Mouse (Mus musculus) thymus, postnatal 10 days (tissue): ENCODE measurements around the gene Cct8.
A peak's percentile ranks its signal among the peaks of the same experiment; 100 is the strongest.

Source experiments
- DNase-seq, 2 experiments: peaks; one replicate each; pipeline ENCODE4 v3.0.0; 2021; ENCODE audit warnings: low spot score in 2 of 2

Gene Cct8

GRCm38 (mm10) chr16:87445110-87445509 is 50.6 kb downstream of the Cct8 start:
- DNase-seq = no peak

DNA sequence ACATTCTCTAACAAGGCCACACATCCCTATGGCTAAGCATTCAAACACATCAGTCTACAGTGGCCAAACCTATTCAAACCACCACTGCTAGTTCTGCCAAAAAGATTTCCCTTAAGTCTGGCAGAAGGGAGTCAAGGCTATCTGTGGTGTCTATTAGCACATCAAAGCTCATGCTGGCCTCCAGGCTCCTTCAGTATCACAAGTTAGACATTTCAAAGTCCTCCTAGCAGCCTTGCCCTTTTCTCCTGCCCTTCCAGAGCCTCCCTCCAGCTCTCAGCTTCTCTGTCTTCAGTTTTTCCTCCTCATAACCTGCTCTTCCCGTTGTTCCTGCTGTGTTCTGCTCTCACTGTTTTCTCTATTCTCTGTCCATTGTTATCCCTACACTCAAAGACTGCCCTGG is 51.6 kb downstream of the Cct8 start:
- DNase-seq = no peak

- DNase-seq = no peak
These were observed 52.4 kb downstream of the Cct8 start for GRCm38 (mm10) chr16:87443245-87443644.

DNA sequence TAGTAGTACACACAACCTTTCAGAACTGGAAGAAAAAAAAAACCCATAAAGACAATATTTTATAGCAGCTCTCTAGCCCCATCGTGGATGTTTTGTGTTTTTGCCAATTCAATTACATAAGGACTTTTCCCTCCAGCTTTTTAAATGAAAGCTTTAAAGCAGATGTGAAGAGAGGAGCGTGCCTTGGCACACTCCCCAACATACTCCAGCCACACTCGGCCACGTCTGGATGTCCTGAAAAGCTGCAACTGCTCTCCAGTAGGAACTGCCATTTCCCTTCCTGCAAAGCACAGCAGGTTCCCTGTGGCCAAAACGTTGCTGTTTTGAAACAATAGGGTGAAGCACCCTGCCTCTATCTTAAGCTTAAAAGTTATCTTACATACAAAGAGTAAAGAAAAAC is 53.4 kb downstream of the Cct8 start:
- no peak for DNase-seq

GRCm38 (mm10) chr16:87441089-87441488 is 54.6 kb downstream of the Cct8 start:
- DNase-seq = peak in 1 of 2 experiments; percentile 29

DNA sequence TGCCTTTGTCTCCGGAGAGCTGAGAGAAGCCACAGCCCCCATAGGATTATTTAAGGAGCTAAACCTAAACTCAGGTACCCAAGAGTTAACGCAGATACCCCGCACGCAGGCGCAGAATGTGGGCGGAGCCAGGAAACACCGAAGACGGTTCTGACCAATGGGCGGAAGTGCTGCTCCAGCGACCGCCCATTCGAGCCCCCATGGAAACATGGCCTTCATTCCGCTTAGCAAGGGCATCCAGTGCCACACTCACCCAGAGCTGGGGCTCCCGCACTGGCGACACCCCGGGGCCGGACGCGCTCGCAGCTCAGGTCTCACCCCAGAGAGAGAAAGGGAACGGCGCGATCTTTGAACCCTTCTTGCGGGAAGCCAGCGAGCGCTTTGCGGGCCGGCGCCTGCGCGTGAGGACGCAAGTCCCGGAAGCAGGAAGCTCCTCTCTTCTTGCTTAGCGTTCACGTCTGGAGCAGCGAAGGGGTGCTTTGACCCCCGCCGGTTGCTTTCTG is 55.4 kb downstream of the Cct8 start, which contains the start of gene Rwdd2b:
Rwdd2b (minus strand) TSS at position 390 of the 503 bp plus-strand sequence.
- DNase-seq = peak; percentile 89 to 92

DNA sequence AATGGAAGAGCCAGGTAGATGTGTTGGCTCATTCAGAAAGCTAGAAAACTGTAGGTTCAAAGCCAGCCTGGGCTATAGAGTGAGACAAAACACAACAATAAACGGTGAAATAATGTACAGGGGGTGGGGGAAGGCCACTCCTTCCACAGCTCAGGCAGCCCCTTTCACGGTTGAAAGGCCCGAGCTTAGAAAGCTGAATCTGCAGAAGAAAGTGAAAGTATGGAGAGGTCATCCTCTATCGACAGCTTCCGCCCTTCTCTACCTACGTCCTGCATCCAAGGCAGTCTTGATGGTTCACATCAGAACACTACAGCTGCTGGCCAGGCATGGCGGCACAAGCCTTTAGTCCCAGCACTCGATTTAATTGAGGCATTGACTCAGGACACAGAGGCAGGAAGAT is 57.0 kb downstream of the Cct8 start:
- no peak for DNase-seq

DNA sequence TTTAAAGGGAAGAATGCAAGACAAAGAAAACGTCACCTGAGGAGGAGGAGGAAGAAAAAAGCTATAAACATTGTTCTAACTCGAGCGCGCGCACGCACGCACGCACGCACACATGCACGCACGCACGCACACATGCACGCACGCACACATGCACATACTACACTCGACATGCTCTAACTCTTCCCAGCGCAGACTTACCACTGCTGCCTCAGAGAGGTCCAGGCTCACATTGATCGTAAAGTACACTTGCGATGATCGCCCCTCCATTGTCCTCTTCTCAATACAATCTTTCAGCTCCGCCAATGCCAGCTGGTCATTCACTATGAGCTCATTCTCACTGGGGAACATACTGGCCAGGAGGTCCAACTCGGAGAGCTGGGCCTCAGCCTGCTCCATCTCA is 58.6 kb downstream of the Cct8 start:
- DNase-seq = no peak

DNA sequence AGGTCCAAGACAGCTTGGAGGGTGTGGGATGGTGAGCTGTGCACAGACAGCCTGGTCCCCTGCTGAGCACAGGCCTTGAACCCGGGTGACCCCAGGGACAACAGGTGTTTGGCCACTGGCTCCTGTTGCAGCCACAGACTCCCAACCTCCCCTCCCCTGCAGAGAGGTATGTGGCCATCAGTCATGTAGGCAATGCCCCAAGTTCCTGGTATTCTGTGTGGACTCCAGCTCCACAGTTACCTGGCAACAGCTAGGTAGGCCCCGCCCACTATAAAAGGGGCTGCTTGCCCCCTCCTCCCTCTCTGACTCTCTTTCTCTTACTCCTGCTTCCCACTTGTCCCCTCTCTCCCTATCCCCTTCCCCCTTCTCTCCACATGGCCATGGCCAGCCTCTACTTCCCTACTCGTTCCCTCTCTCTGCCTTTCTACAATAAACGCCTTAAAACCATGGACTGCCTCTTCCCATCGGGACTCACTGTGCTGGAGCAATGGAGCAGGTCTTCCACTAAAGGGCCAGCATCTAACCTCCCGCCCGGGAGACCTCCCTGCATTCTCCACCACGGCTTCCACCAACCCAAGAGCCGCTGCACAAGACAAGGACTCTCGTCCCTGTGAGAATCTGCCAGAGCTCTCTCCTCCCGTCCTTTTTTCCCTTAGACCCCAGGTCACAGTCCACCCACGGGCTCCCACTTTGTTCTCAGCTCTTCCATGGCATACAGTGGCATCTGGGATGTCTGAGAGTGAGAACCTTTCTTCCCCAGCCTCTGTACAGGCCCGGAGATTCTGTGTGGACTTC is 60.1 kb downstream of the Cct8 start:
- DNase-seq = no peak

- no peak for DNase-seq
These were observed 60.7 kb downstream of the Cct8 start for GRCm38 (mm10) chr16:87434946-87435345.

- DNase-seq = no peak
These were observed 61.4 kb downstream of the Cct8 start for GRCm38 (mm10) chr16:87434266-87434665.
